26 mouse cellular contexts compared by ENCODE assay signal in genomic region chr5:122033167-122033478, GRCm38 (mm10). TPM values are rescaled to one million over a fixed set of nuclear protein-coding genes. Genes with fewer than 3 reads are reported as not detected.
DNase-seq lines count a peak whose midpoint lies in the region; ATAC-seq and TF ChIP-seq lines count a peak whose summit lies in the region.
"Had no signal": no experiment of that assay in that cellular context is flagged by ENCODE, and none has a peak within 500 bp of the region (broad histone marks: within the 10 kb centered on the region; RNA-seq: fewer than 3 reads in every experiment).

No protein-coding gene starts in this region.

- peaks cover 24% of the 10 kb centered on the region for H3K36me3 ChIP-seq in hindbrain, embryonic 12.5 days
- no peaks in the 10 kb centered on the region for H3K36me3 ChIP-seq in hindbrain, embryonic 11.5 days (ENCODE audit: control insufficient read depth, insufficient read depth, low read length)
- H3K36me3 ChIP-seq in midbrain, embryonic 15.5 days (replicated peaks): peaks cover 20% of the 10 kb centered on the region
- peaks cover 14% of the 10 kb centered on the region for H3K36me3 ChIP-seq in midbrain, embryonic 11.5 days (ENCODE audit: control insufficient read depth, insufficient read depth, low read length)
- peaks cover 18% of the 10 kb centered on the region for H3K36me3 ChIP-seq in forebrain, embryonic 15.5 days
- peaks cover 16% of the 10 kb centered on the region for H3K36me3 ChIP-seq in hindbrain, embryonic 16.5 days (ENCODE audit: control insufficient read depth, insufficient read depth, low read length)
- no peaks in the 10 kb centered on the region for H3K36me3 ChIP-seq in intestine, postnatal 0 days (ENCODE audit: control insufficient read depth, insufficient read depth)
- H3K36me3 ChIP-seq in thymus, adult 2 months (ENCODE audit: control insufficient read depth, insufficient read depth, low read length): no peaks in the 10 kb centered on the region
- H3K36me3 ChIP-seq: G1E; lung, embryonic 15.5 days had no signal

- WGBS in hindbrain, embryonic 12.5 days: 47% methylated on average over 4 of the region's 4 CpGs
- WGBS in hindbrain, embryonic 11.5 days: 51% methylated on average over 4 of the region's 4 CpGs
- WGBS in midbrain, embryonic 15.5 days: 20% methylated on average over 4 of the region's 4 CpGs
- WGBS in midbrain, embryonic 11.5 days: 57% methylated on average over 4 of the region's 4 CpGs
- WGBS in forebrain, embryonic 15.5 days: 19% methylated on average over 4 of the region's 4 CpGs
- WGBS in hindbrain, embryonic 16.5 days: 18% methylated on average over 4 of the region's 4 CpGs
- WGBS in intestine, postnatal 0 days: 75% methylated on average over 4 of the region's 4 CpGs
- 74% methylated on average over 4 of the region's 4 CpGs for WGBS in thymus, adult 2 months

- no peak overlapping the region for H3K4me2 ChIP-seq in hindbrain, embryonic 12.5 days (replicated peaks)
- H3K4me2 ChIP-seq in hindbrain, embryonic 11.5 days (replicated peaks; ENCODE audit: low read depth, low read length): no peak overlapping the region
- H3K4me2 ChIP-seq in midbrain, embryonic 15.5 days: no peak overlapping the region
- H3K4me2 ChIP-seq in midbrain, embryonic 11.5 days: no peak overlapping the region
- no peak overlapping the region for H3K4me2 ChIP-seq in forebrain, embryonic 15.5 days (replicated peaks)
- H3K4me2 ChIP-seq in hindbrain, embryonic 16.5 days (ENCODE audit: low read length): no peak overlapping the region
- no peak overlapping the region for H3K4me2 ChIP-seq in intestine, postnatal 0 days (replicated peaks; ENCODE audit: low read depth)
- H3K4me2 ChIP-seq: limb, embryonic 12.5 days; liver, embryonic 11.5 days; lung, embryonic 15.5 days; stomach, embryonic 15.5 days had no signal

- H3K4me1 ChIP-seq in hindbrain, embryonic 12.5 days: peaks cover 19% of the 10 kb centered on the region
- H3K4me1 ChIP-seq in hindbrain, embryonic 11.5 days (replicated peaks; ENCODE audit: control insufficient read depth, insufficient read depth, low read length): no peaks in the 10 kb centered on the region
- H3K4me1 ChIP-seq in midbrain, embryonic 15.5 days: peaks cover 21% of the 10 kb centered on the region
- peaks cover 2% of the 10 kb centered on the region for H3K4me1 ChIP-seq in midbrain, embryonic 11.5 days (ENCODE audit: control insufficient read depth, insufficient read depth, low read length)
- H3K4me1 ChIP-seq in forebrain, embryonic 15.5 days: peaks cover 17% of the 10 kb centered on the region
- peaks cover 9% of the 10 kb centered on the region for H3K4me1 ChIP-seq in hindbrain, embryonic 16.5 days (ENCODE audit: control insufficient read depth, insufficient read depth, low read depth, low read length)
- H3K4me1 ChIP-seq in intestine, postnatal 0 days (replicated peaks; ENCODE audit: control insufficient read depth, insufficient read depth, low read length): no peaks in the 10 kb centered on the region
- H3K4me1 ChIP-seq in thymus, adult 2 months (replicated peaks; ENCODE audit: control insufficient read depth, insufficient read depth, low read length): no peaks in the 10 kb centered on the region
- H3K4me1 ChIP-seq: stomach, embryonic 15.5 days had no signal

- 0 out of 2 replicates have a peak, but pooled peaks have one; percentile 18 for ATAC-seq in hindbrain, embryonic 12.5 days (ENCODE audit: low FRiP score)
- ATAC-seq in hindbrain, embryonic 11.5 days (ENCODE audit: low FRiP score): no peak
- ATAC-seq in midbrain, embryonic 15.5 days (replicated peaks): peak; percentile 28; the same call in 1 of the 2 replicates
- no peak for ATAC-seq in midbrain, embryonic 11.5 days (ENCODE audit: low FRiP score)
- ATAC-seq in forebrain, embryonic 15.5 days (replicated peaks): 0 out of 2 replicates have a peak, but pooled peaks have one; percentile 19
- 0 out of 2 replicates have a peak, but pooled peaks have one; percentile 28 for ATAC-seq in hindbrain, embryonic 16.5 days
- ATAC-seq in intestine, postnatal 0 days: no peak
- ATAC-seq: intestine, embryonic 16.5 days had no signal

- TF ChIP-seq CTCF in intestine, postnatal 0 days (IDR thresholded peaks at IDR 0.05; ENCODE audit: low read depth): no peak
- TF ChIP-seq CTCF in thymus, adult 2 months (IDR thresholded peaks at IDR 0.05; ENCODE audit: borderline replicate concordance, control insufficient read depth, extremely low read depth, insufficient read depth, low read length, poor library complexity): no peak

- DNase-seq in hindbrain, embryonic 11.5 days (ENCODE audit: low spot score): no peak
- no peak for DNase-seq in midbrain, embryonic 11.5 days (ENCODE audit: low spot score, missing footprints)
- no peak for DNase-seq in thymus, adult 2 months
- DNase-seq: adrenal gland, postnatal 14 days; cerebellum, adult 11 months; cerebellum, adult 9-10 months; cerebellum, postnatal 36 days; embryo, embryonic 11 days; heart, postnatal 14 days; kidney, adult 9 months; kidney, postnatal 14 days; layer of hippocampus, adult 9-11 months; right cerebral cortex, postnatal 25 days; thymus, postnatal 25 days had no signal

- H3K4me3 ChIP-seq in hindbrain, embryonic 12.5 days: no peak overlapping the region
- no peak overlapping the region for H3K4me3 ChIP-seq in hindbrain, embryonic 11.5 days (ENCODE audit: low read depth, low read length)
- no peak overlapping the region for H3K4me3 ChIP-seq in midbrain, embryonic 15.5 days
- H3K4me3 ChIP-seq in midbrain, embryonic 11.5 days (ENCODE audit: low read depth, low read length): no peak overlapping the region
- H3K4me3 ChIP-seq in forebrain, embryonic 15.5 days: no peak overlapping the region
- no peak overlapping the region for H3K4me3 ChIP-seq in hindbrain, embryonic 16.5 days (ENCODE audit: low read length)
- H3K4me3 ChIP-seq in intestine, postnatal 0 days (ENCODE audit: low read depth, low read length): no peak overlapping the region
- H3K4me3 ChIP-seq in thymus, adult 2 months (ENCODE audit: control insufficient read depth, insufficient read depth, low read length): no peak overlapping the region
- H3K4me3 ChIP-seq: embryonic facial prominence, embryonic 12.5 days; limb, embryonic 12.5 days; lung, embryonic 15.5 days; stomach, embryonic 15.5 days had no signal

- no peaks in the 10 kb centered on the region for H3K27me3 ChIP-seq in hindbrain, embryonic 12.5 days
- H3K27me3 ChIP-seq in hindbrain, embryonic 11.5 days (ENCODE audit: control insufficient read depth, insufficient read depth, low read length): no peaks in the 10 kb centered on the region
- H3K27me3 ChIP-seq in midbrain, embryonic 15.5 days (replicated peaks): no peaks in the 10 kb centered on the region
- no peaks in the 10 kb centered on the region for H3K27me3 ChIP-seq in midbrain, embryonic 11.5 days (ENCODE audit: control insufficient read depth, insufficient read depth, low read length)
- H3K27me3 ChIP-seq in forebrain, embryonic 15.5 days: no peaks in the 10 kb centered on the region
- H3K27me3 ChIP-seq in hindbrain, embryonic 16.5 days (replicated peaks; ENCODE audit: control insufficient read depth, insufficient read depth, low read length): no peaks in the 10 kb centered on the region
- no peaks in the 10 kb centered on the region for H3K27me3 ChIP-seq in intestine, postnatal 0 days (replicated peaks; ENCODE audit: control insufficient read depth, insufficient read depth, low read length)
- no peaks in the 10 kb centered on the region for H3K27me3 ChIP-seq in thymus, adult 2 months (ENCODE audit: control insufficient read depth, insufficient read depth, low read length)
- H3K27me3 ChIP-seq: stomach, embryonic 15.5 days had no signal

- peaks cover 11% of the 10 kb centered on the region for H3K9me3 ChIP-seq in hindbrain, embryonic 12.5 days (replicated peaks)
- H3K9me3 ChIP-seq in hindbrain, embryonic 11.5 days (ENCODE audit: control insufficient read depth, low read length): no peaks in the 10 kb centered on the region; the same call in 1 of the 2 replicates
- 0 out of 2 replicates have a peak, but pooled peaks cover 4% of the 10 kb centered on the region for H3K9me3 ChIP-seq in midbrain, embryonic 15.5 days
- H3K9me3 ChIP-seq in midbrain, embryonic 11.5 days (ENCODE audit: control insufficient read depth, low read length): peaks cover 3% of the 10 kb centered on the region; the same call in 1 of the 2 replicates
- no peaks in the 10 kb centered on the region for H3K9me3 ChIP-seq in forebrain, embryonic 15.5 days
- peaks cover 6% of the 10 kb centered on the region for H3K9me3 ChIP-seq in hindbrain, embryonic 16.5 days (ENCODE audit: control insufficient read depth, low read length)
- H3K9me3 ChIP-seq in intestine, postnatal 0 days (ENCODE audit: control insufficient read depth): no peaks in the 10 kb centered on the region
- H3K9me3 ChIP-seq: lung, embryonic 15.5 days; stomach, embryonic 15.5 days had no signal

- H3K27ac ChIP-seq in hindbrain, embryonic 12.5 days: peak overlapping the region; percentile 23; the same call in 1 of the 2 replicates
- H3K27ac ChIP-seq in hindbrain, embryonic 11.5 days (ENCODE audit: low read depth, low read length): no peak overlapping the region
- H3K27ac ChIP-seq in midbrain, embryonic 15.5 days: peak overlapping the region; percentile 36
- no peak overlapping the region for H3K27ac ChIP-seq in midbrain, embryonic 11.5 days (ENCODE audit: low read depth, low read length)
- H3K27ac ChIP-seq in forebrain, embryonic 15.5 days (replicated peaks): 0 out of 2 replicates have a peak overlapping the region, but pooled peaks have one; percentile 11
- peak overlapping the region; percentile 46; the same call in 1 of the 2 replicates for H3K27ac ChIP-seq in hindbrain, embryonic 16.5 days (ENCODE audit: low read depth, low read length)
- no peak overlapping the region for H3K27ac ChIP-seq in intestine, postnatal 0 days (ENCODE audit: low read depth, low read length)
- H3K27ac ChIP-seq in thymus, adult 2 months (ENCODE audit: control insufficient read depth, insufficient read depth, low read length): no peak overlapping the region
- H3K27ac ChIP-seq: embryonic facial prominence, embryonic 12.5 days; limb, embryonic 12.5 days; lung, embryonic 15.5 days; stomach, embryonic 15.5 days had no signal

- no peak overlapping the region for H3K9ac ChIP-seq in hindbrain, embryonic 12.5 days
- no peak overlapping the region for H3K9ac ChIP-seq in hindbrain, embryonic 11.5 days (ENCODE audit: low read depth, low read length)
- no peak overlapping the region for H3K9ac ChIP-seq in midbrain, embryonic 15.5 days
- no peak overlapping the region for H3K9ac ChIP-seq in midbrain, embryonic 11.5 days (ENCODE audit: low read length)
- no peak overlapping the region for H3K9ac ChIP-seq in forebrain, embryonic 15.5 days (replicated peaks)
- H3K9ac ChIP-seq in hindbrain, embryonic 16.5 days (ENCODE audit: low read depth, low read length): no peak overlapping the region
- H3K9ac ChIP-seq in intestine, postnatal 0 days (ENCODE audit: low read depth, low read length): no peak overlapping the region
- H3K9ac ChIP-seq: embryonic facial prominence, embryonic 12.5 days; lung, embryonic 15.5 days; stomach, embryonic 15.5 days had no signal

- no peak for TF ChIP-seq POLR2A in thymus, adult 2 months (IDR thresholded peaks at IDR 0.05; ENCODE audit: control insufficient read depth, extremely low read depth, insufficient read depth, low read length, poor library complexity)

RNA-seq across cellular contexts. Expression of gene Cux2, which starts 16.8 kb away (rescaled TPM):
- 25.7 and 27.0 TPM in 2 replicates for polyA plus RNA-seq in hindbrain, embryonic 12.5 days (2016; fragmentation: Nextera tagmentation; extraction: Ambion mirVana)
- 13.7 and 17.4 TPM in 2 replicates for polyA plus RNA-seq in hindbrain, embryonic 11.5 days (2014; fragmentation: Nextera tagmentation; extraction: Ambion mirVana)
- polyA plus RNA-seq in midbrain, embryonic 15.5 days (2015; fragmentation: Nextera tagmentation; extraction: Ambion mirVana): 24.7 and 27.3 TPM in 2 replicates
- polyA plus RNA-seq in midbrain, embryonic 11.5 days (2014; fragmentation: Nextera tagmentation; extraction: Ambion mirVana): 11.1 and 12.6 TPM in 2 replicates
- 32.3 and 33.7 TPM in 2 replicates for polyA plus RNA-seq in forebrain, embryonic 15.5 days (2015; fragmentation: Nextera tagmentation; extraction: Ambion mirVana)
- 16.7 and 18.7 TPM in 2 replicates for polyA plus RNA-seq in hindbrain, embryonic 16.5 days (2015; fragmentation: Nextera tagmentation; extraction: Ambion mirVana)
- polyA plus RNA-seq in intestine, postnatal 0 days (2015; fragmentation: Nextera tagmentation; extraction: Ambion mirVana): 1.5 and 1.9 TPM in 2 replicates
- polyA plus RNA-seq in thymus, adult 2 months (2012; rRNA removed): 0.18 and 0.75 TPM in 2 replicates
- polyA plus RNA-seq: G1E had no signal

Comparison
In these comparisons a context has a peak if more than half of its experiments do, and no peak if none do; other contexts are left out.
1. ATAC-seq: peak in hindbrain, embryonic 12.5 days (single experiment), midbrain, embryonic 15.5 days (single experiment), forebrain, embryonic 15.5 days (single experiment) and hindbrain, embryonic 16.5 days (single experiment); none in hindbrain, embryonic 11.5 days (single experiment), midbrain, embryonic 11.5 days (single experiment) and intestine, postnatal 0 days (single experiment).
2. H3K27ac ChIP-seq: peak in hindbrain, embryonic 12.5 days (single experiment), midbrain, embryonic 15.5 days (single experiment), forebrain, embryonic 15.5 days (single experiment) and hindbrain, embryonic 16.5 days (single experiment); none in hindbrain, embryonic 11.5 days (single experiment), midbrain, embryonic 11.5 days (single experiment), intestine, postnatal 0 days (single experiment) and thymus, adult 2 months (single experiment).